Comparison of ENCODE assay signal across 9 mouse cellular contexts in the genomic region with DNA sequence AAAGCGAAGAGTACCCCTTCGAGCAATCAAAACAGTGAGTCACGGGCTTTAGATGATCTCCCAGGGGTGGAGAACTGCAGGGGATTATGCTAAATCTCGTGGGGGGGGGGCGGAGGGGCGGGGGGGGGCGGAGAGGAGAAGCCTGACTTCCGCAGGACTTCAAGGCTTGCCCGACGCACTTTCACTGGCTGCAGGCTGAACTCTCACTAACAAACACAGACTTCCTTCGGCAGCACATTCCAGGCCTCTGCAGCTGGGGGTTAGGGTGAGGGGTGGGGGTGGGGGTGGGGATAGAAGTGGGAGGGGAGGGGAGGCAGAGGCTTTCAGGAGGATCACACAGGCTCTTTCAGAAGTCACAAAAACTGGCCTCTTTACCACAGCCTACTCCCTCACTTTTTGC. TPM values are rescaled to one million over a fixed set of nuclear protein-coding genes. Genes with fewer than 3 reads are reported as not detected.
A peak's percentile ranks its signal among the peaks of the same experiment; 100 is the strongest.
DNase-seq lines count a peak whose midpoint lies in the region; ATAC-seq and TF ChIP-seq lines count a peak whose summit lies in the region.
"Had no signal": no experiment of that assay in that cellular context is flagged by ENCODE, and none has a peak within 500 bp of the region (broad histone marks: within the 10 kb centered on the region; RNA-seq: fewer than 3 reads in every experiment).

No protein-coding gene starts in this region.

- no peak overlapping the region for H3K27ac ChIP-seq in hindbrain, embryonic 13.5 days
- peak overlapping the region; percentile 82 for H3K27ac ChIP-seq in lung, embryonic 14.5 days (ENCODE audit: low read depth)
- H3K27ac ChIP-seq in stomach, embryonic 14.5 days (ENCODE audit: low read length) = peak overlapping the region; percentile 66
- H3K27ac ChIP-seq: macrophage had no signal

- H3K36me3 ChIP-seq in hindbrain, embryonic 13.5 days = no peaks in the 10 kb centered on the region
- no peaks in the 10 kb centered on the region for H3K36me3 ChIP-seq in lung, embryonic 14.5 days (ENCODE audit: insufficient read depth)
- no peaks in the 10 kb centered on the region for H3K36me3 ChIP-seq in stomach, embryonic 14.5 days (ENCODE audit: control insufficient read depth, insufficient read depth, low read length)

- H3K9me3 ChIP-seq in hindbrain, embryonic 13.5 days = no peaks in the 10 kb centered on the region
- peaks cover 3% of the 10 kb centered on the region; the same call in 1 of the 2 replicates for H3K9me3 ChIP-seq in lung, embryonic 14.5 days (ENCODE audit: low read depth, low read length)
- H3K9me3 ChIP-seq in stomach, embryonic 14.5 days (ENCODE audit: control insufficient read depth, low read depth, low read length) = no peaks in the 10 kb centered on the region

- H3K4me3 ChIP-seq in hindbrain, embryonic 13.5 days = no peak overlapping the region
- peak overlapping the region; percentile 21; the same call in 1 of the 2 replicates for H3K4me3 ChIP-seq in lung, embryonic 14.5 days (ENCODE audit: low read depth, low read length)
- no peak overlapping the region; the same call in 1 of the 2 replicates for H3K4me3 ChIP-seq in stomach, embryonic 14.5 days (ENCODE audit: low read depth, low read length)

- TF ChIP-seq CTCF in lung, embryonic 14.5 days (IDR thresholded peaks at IDR 0.05; ENCODE audit: low read depth) = no peak

- H3K4me1 ChIP-seq in hindbrain, embryonic 13.5 days (replicated peaks) = peaks cover 15% of the 10 kb centered on the region
- peaks cover 25% of the 10 kb centered on the region for H3K4me1 ChIP-seq in lung, embryonic 14.5 days (ENCODE audit: insufficient read depth)
- H3K4me1 ChIP-seq in stomach, embryonic 14.5 days (ENCODE audit: control insufficient read depth, insufficient read depth, low read length) = peaks cover 33% of the 10 kb centered on the region

- 1% methylated on average over 8 of the region's 11 CpGs for WGBS in hindbrain, embryonic 13.5 days
- under 1% methylated on average over 11 of the region's 11 CpGs for WGBS in lung, embryonic 14.5 days
- 0% methylated on average over 8 of the region's 11 CpGs for WGBS in stomach, embryonic 14.5 days

- H3K4me2 ChIP-seq in hindbrain, embryonic 13.5 days = peak overlapping the region; percentile 41
- peak overlapping the region; percentile 57 for H3K4me2 ChIP-seq in lung, embryonic 14.5 days
- peak overlapping the region; percentile 32 for H3K4me2 ChIP-seq in stomach, embryonic 14.5 days (replicated peaks; ENCODE audit: low read depth, low read length)

- H3K9ac ChIP-seq in hindbrain, embryonic 13.5 days = no peak overlapping the region
- peak overlapping the region; percentile 36 for H3K9ac ChIP-seq in lung, embryonic 14.5 days
- H3K9ac ChIP-seq in stomach, embryonic 14.5 days (replicated peaks; ENCODE audit: low read depth, low read length) = no peak overlapping the region

- peak; percentile 9 for DNase-seq in thymus, postnatal 14 days
- no peak for DNase-seq in thymus, adult 18-20 months
- DNase-seq in lung, embryonic 14.5 days = peak; percentile 86
- no peak for DNase-seq in cerebellum, adult 11 months
- DNase-seq in MN1 (ENCODE audit: low spot score) = no peak
- DNase-seq in spleen, adult 12 weeks (ENCODE audit: low spot score) = no peak

- H3K27me3 ChIP-seq in hindbrain, embryonic 13.5 days = no peaks in the 10 kb centered on the region
- no peaks in the 10 kb centered on the region for H3K27me3 ChIP-seq in lung, embryonic 14.5 days (ENCODE audit: insufficient read depth, low read length)
- no peaks in the 10 kb centered on the region for H3K27me3 ChIP-seq in stomach, embryonic 14.5 days (ENCODE audit: control insufficient read depth, insufficient read depth, low read length)

- ATAC-seq in hindbrain, embryonic 13.5 days (ENCODE audit: low FRiP score) = 0 out of 2 replicates have a peak, but pooled peaks have one; percentile 33
- ATAC-seq in lung, embryonic 14.5 days (ENCODE audit: insufficient read depth) = peak; percentile 81
- ATAC-seq in stomach, embryonic 14.5 days (ENCODE audit: insufficient number of reproducible peaks, insufficient read depth, low FRiP score, low read depth) = peak; percentile 85

RNA-seq across cellular contexts. Expression of gene Rerg, which starts 27.5 kb away (rescaled TPM):
- 3.2 and 3.6 TPM in 2 replicates for polyA plus RNA-seq in hindbrain, embryonic 13.5 days (2015; fragmentation: Nextera tagmentation; extraction: Ambion mirVana)
- 21.3 and 22.0 TPM in 2 replicates for polyA plus RNA-seq in lung, embryonic 14.5 days (2014; fragmentation: Nextera tagmentation; extraction: Ambion mirVana)
- 32.6 and 36.5 TPM in 2 replicates for polyA plus RNA-seq in stomach, embryonic 14.5 days (2014; fragmentation: Nextera tagmentation; extraction: Ambion mirVana)
- polyA plus RNA-seq: macrophage had no signal

Comparison
In these comparisons a context has a peak if more than half of its experiments do, and no peak if none do; other contexts are left out.
1. DNase-seq: peak in thymus, postnatal 14 days (single experiment) and lung, embryonic 14.5 days (single experiment); none in thymus, adult 18-20 months (0 of 2), cerebellum, adult 11 months (single experiment), MN1 (single experiment) and spleen, adult 12 weeks (single experiment).
2. ATAC-seq: peak in every context shown above with its lines; median percentile 85 in stomach, embryonic 14.5 days; 81 in lung, embryonic 14.5 days; 33 in hindbrain, embryonic 13.5 days.
3. Peak in every context shown above with its lines, with median percentiles within 50 percentile points of each other: H3K4me2 ChIP-seq.